Mouse (Mus musculus) MEL (cell line): Measurements from ENCODE around the gene Pde4dip. TPM values are rescaled to one million over a fixed set of nuclear protein-coding genes. Genes with fewer than 3 reads are reported as not detected.

ENCODE experiments used
- DNase-seq: peaks from one replicate; pipeline ENCODE4 v3.0.0; 2011; ENCODE audit warnings: low read depth, low spot score
- H3K27ac ChIP-seq: 2 replicates; pipeline ENCODE4 v1.5.1; 2012; ENCODE audit warnings: low read depth, mild to moderate bottlenecking, control low read depth, low read length, moderate library complexity; ENCODE audit not compliant: control insufficient read depth
- H3K27me3 ChIP-seq, 2 experiments: fragments of 150-350 bp in 1 of 2; sonication (generic) in 1 of 2; 2 replicates each; pipeline ENCODE4 v1.6.1; 2012; ENCODE audit warnings: low read length in 2 of 2, mild to moderate bottlenecking in 2 of 2, improper control_type of control experiment in 1 of 2, moderate library complexity in 1 of 2; ENCODE audit not compliant: insufficient read depth in 2 of 2, control insufficient read depth in 1 of 2
- H3K36me3 ChIP-seq, 2 experiments: 2 replicates each; pipeline ENCODE4 v1.6.1; 2012 to 2014; ENCODE audit warnings: low read length in 2 of 2, improper control_type of control experiment in 1 of 2, inconsistent platforms in 1 of 2, mild to moderate bottlenecking in 1 of 2; ENCODE audit not compliant: insufficient read depth in 2 of 2, control insufficient read depth in 1 of 2
- H3K4me1 ChIP-seq, 2 experiments: fragments of 150-350 bp in 1 of 2; sonication (generic) in 1 of 2; 2 replicates each; pipeline ENCODE4 v1.6.1; 2012; ENCODE audit warnings: low read length in 2 of 2, improper control_type of control experiment in 1 of 2, mild to moderate bottlenecking in 1 of 2; ENCODE audit not compliant: insufficient read depth in 2 of 2, control insufficient read depth in 1 of 2
- H3K4me3 ChIP-seq, 2 experiments: fragments of 150-350 bp in 1 of 2; sonication (generic) in 1 of 2; 2 replicates each; pipeline ENCODE4 v1.5.1; 2012; ENCODE audit warnings: low read depth in 2 of 2, low read length in 2 of 2, mild to moderate bottlenecking in 2 of 2, moderate library complexity in 2 of 2, control low read depth in 1 of 2, improper control_type of control experiment in 1 of 2; ENCODE audit not compliant: control insufficient read depth in 1 of 2, insufficient read depth in 1 of 2
- H3K79me2 ChIP-seq: 2 replicates; pipeline ENCODE4 v1.6.1; 2012; ENCODE audit warnings: mild to moderate bottlenecking, low read length, moderate library complexity; ENCODE audit not compliant: control insufficient read depth, poor library complexity, insufficient read depth
- H3K9ac ChIP-seq: 2 replicates; pipeline ENCODE4 v1.6.1; 2012; ENCODE audit warnings: low read depth, mild to moderate bottlenecking, control low read depth, low read length, moderate library complexity; ENCODE audit not compliant: control insufficient read depth, poor library complexity, severe bottlenecking
- H3K9me3 ChIP-seq: fragments of 150-350 bp; sonication (generic); replicated peaks from 2 replicates; pipeline ENCODE4 v1.6.1; 2012; ENCODE audit warnings: mild to moderate bottlenecking, low read length, improper control_type of control experiment, moderate library complexity; ENCODE audit not compliant: insufficient read depth
- BHLHE40 ChIP-seq: IDR thresholded peaks from 2 replicates; pipeline ENCODE4 v1.6.1; 2012; ENCODE audit warnings: low read depth, mild to moderate bottlenecking, inconsistent platforms, low read length, improper control_type of control experiment, borderline replicate concordance
- CHD1 ChIP-seq: IDR thresholded peaks from 2 replicates; pipeline ENCODE4 v1.6.1; 2012; ENCODE audit warnings: low read depth, mild to moderate bottlenecking, inconsistent platforms, low read length, improper control_type of control experiment
- CHD2 ChIP-seq: IDR thresholded peaks from 2 replicates; pipeline ENCODE4 v1.6.1; 2011; ENCODE audit warnings: low read length, improper control_type of control experiment
- CTCF ChIP-seq, 3 experiments: IDR thresholded peaks in 2 of 3; conservative IDR thresholded peaks in 1 of 3; 2 replicates each; pipeline ENCODE4 v1.5.1; 2011 to 2012; ENCODE audit warnings: low read length in 3 of 3, low read depth in 2 of 3, mild to moderate bottlenecking in 2 of 3, improper control_type of control experiment in 1 of 3, inconsistent platforms in 1 of 3, mixed read lengths in 1 of 3, moderate library complexity in 1 of 3; ENCODE audit not compliant: control insufficient read depth in 1 of 3, insufficient read depth in 1 of 3, poor library complexity in 1 of 3, severe bottlenecking in 1 of 3
- E2F4 ChIP-seq: IDR thresholded peaks from 2 replicates; pipeline ENCODE4 v1.6.1; 2011; ENCODE audit warnings: low read depth, low read length, improper control_type of control experiment, borderline replicate concordance
- ELF1 ChIP-seq: IDR thresholded peaks from 2 replicates; pipeline ENCODE4 v1.6.1; 2014; ENCODE audit warnings: low read depth, mild to moderate bottlenecking, inconsistent platforms, low read length, improper control_type of control experiment, moderate library complexity
- EP300 ChIP-seq, 2 experiments: IDR thresholded peaks; 2 replicates each; pipeline ENCODE4 v1.6.1; 2011; ENCODE audit warnings: improper control_type of control experiment in 2 of 2, low read length in 2 of 2, low read depth in 1 of 2, mild to moderate bottlenecking in 1 of 2
- ETS1 ChIP-seq: IDR thresholded peaks from 2 replicates; pipeline ENCODE4 v1.6.1; 2012; ENCODE audit warnings: low read depth, mild to moderate bottlenecking, inconsistent platforms, low read length, improper control_type of control experiment, moderate library complexity
- GABPA ChIP-seq: IDR thresholded peaks from 2 replicates; pipeline ENCODE4 v1.6.1; 2012; ENCODE audit warnings: low read depth, mild to moderate bottlenecking, inconsistent platforms, low read length, improper control_type of control experiment, moderate library complexity
- GATA1 ChIP-seq: IDR thresholded peaks from 2 replicates; pipeline ENCODE4 v1.6.1; 2011; ENCODE audit warnings: low read depth, low read length, improper control_type of control experiment
- HCFC1 ChIP-seq: IDR thresholded peaks from 2 replicates; pipeline ENCODE4 v1.6.1; 2012; ENCODE audit warnings: low read depth, mild to moderate bottlenecking, inconsistent platforms, low read length, improper control_type of control experiment, moderate library complexity
- JUND ChIP-seq: IDR thresholded peaks from 2 replicates; pipeline ENCODE4 v1.6.1; 2011; ENCODE audit warnings: low read depth, mild to moderate bottlenecking, improper control_type of control experiment, low read length
- KAT2A ChIP-seq: conservative IDR thresholded peaks from 2 replicates; pipeline ENCODE4 v1.6.1; 2012; ENCODE audit warnings: low read depth, low read length, improper control_type of control experiment, inconsistent platforms
- MAFK ChIP-seq: IDR thresholded peaks from 2 replicates; pipeline ENCODE4 v1.6.1; 2011; ENCODE audit warnings: low read depth, mild to moderate bottlenecking, low read length, improper control_type of control experiment, borderline replicate concordance
- MAZ ChIP-seq: IDR thresholded peaks from 2 replicates; pipeline ENCODE4 v1.6.1; 2012; ENCODE audit warnings: low read depth, mild to moderate bottlenecking, inconsistent platforms, low read length, improper control_type of control experiment
- MXI1 ChIP-seq: IDR thresholded peaks from 2 replicates; pipeline ENCODE4 v1.6.1; 2011; ENCODE audit warnings: mild to moderate bottlenecking, low read depth, low read length, improper control_type of control experiment
- MYB ChIP-seq: IDR thresholded peaks from 2 replicates; pipeline ENCODE4 v1.6.1; 2011; ENCODE audit warnings: mild to moderate bottlenecking, low read depth, low read length, improper control_type of control experiment
- NRF1 ChIP-seq: IDR thresholded peaks from 2 replicates; pipeline ENCODE4 v1.6.1; 2014; ENCODE audit warnings: low read depth, mild to moderate bottlenecking, inconsistent platforms, low read length, improper control_type of control experiment, moderate library complexity; ENCODE audit not compliant: poor library complexity, insufficient read depth, severe bottlenecking
- POLR2A ChIP-seq, 2 experiments: IDR thresholded peaks; 2 replicates each; pipeline ENCODE4 v1.6.1; 2011 to 2012; ENCODE audit warnings: low read length in 2 of 2, mild to moderate bottlenecking in 2 of 2, control low read depth in 1 of 2, improper control_type of control experiment in 1 of 2, low read depth in 1 of 2, moderate library complexity in 1 of 2; ENCODE audit not compliant: control insufficient read depth in 1 of 2, insufficient read depth in 1 of 2, poor library complexity in 1 of 2
- POLR2AphosphoS2 ChIP-seq: IDR thresholded peaks from 2 replicates; pipeline ENCODE4 v1.6.1; 2011; ENCODE audit warnings: low read length, improper control_type of control experiment
- RAD21 ChIP-seq: IDR thresholded peaks from 2 replicates; pipeline ENCODE4 v1.6.1; 2011; ENCODE audit warnings: mild to moderate bottlenecking, low read depth, low read length, improper control_type of control experiment
- RCOR1 ChIP-seq: IDR thresholded peaks from 2 replicates; pipeline ENCODE4 v1.6.1; 2012; ENCODE audit warnings: low read depth, mild to moderate bottlenecking, inconsistent platforms, low read length, improper control_type of control experiment
- SIN3A ChIP-seq: IDR thresholded peaks from 2 replicates; pipeline ENCODE4 v1.6.1; 2012; ENCODE audit warnings: low read length, improper control_type of control experiment, inconsistent platforms
- SMC3 ChIP-seq: IDR thresholded peaks from 2 replicates; pipeline ENCODE4 v1.6.1; 2011; ENCODE audit warnings: low read depth, low read length, improper control_type of control experiment
- TAL1 ChIP-seq: IDR thresholded peaks from 2 replicates; pipeline ENCODE4 v1.6.1; 2012; ENCODE audit warnings: mild to moderate bottlenecking, inconsistent platforms, low read length, moderate library complexity, mixed read lengths
- TBP ChIP-seq: IDR thresholded peaks from 2 replicates; pipeline ENCODE4 v1.8.0; 2011; ENCODE audit warnings: low read depth, low read length, improper control_type of control experiment
- TCF12 ChIP-seq: IDR thresholded peaks from 2 replicates; pipeline ENCODE4 v1.6.1; 2014; ENCODE audit warnings: low read depth, mild to moderate bottlenecking, inconsistent platforms, low read length, improper control_type of control experiment, moderate library complexity
- UBTF ChIP-seq: IDR thresholded peaks from 2 replicates; pipeline ENCODE4 v1.6.1; 2012; ENCODE audit warnings: low read depth, mild to moderate bottlenecking, inconsistent platforms, low read length, improper control_type of control experiment, moderate library complexity, borderline replicate concordance; ENCODE audit not compliant: insufficient read depth
- USF1 ChIP-seq: IDR thresholded peaks from 2 replicates; pipeline ENCODE4 v1.6.1; 2014; ENCODE audit warnings: low read depth, mild to moderate bottlenecking, inconsistent platforms, low read length, improper control_type of control experiment, moderate library complexity
- USF2 ChIP-seq, 2 experiments: IDR thresholded peaks; 2 replicates each; pipeline ENCODE4 v1.6.1; 2011 to 2012; ENCODE audit warnings: improper control_type of control experiment in 2 of 2, low read length in 2 of 2, borderline replicate concordance in 1 of 2, inconsistent platforms in 1 of 2, low read depth in 1 of 2, mild to moderate bottlenecking in 1 of 2; ENCODE audit not compliant: insufficient read depth in 1 of 2
- ZC3H11A ChIP-seq: IDR thresholded peaks from 2 replicates; pipeline ENCODE4 v1.6.1; 2012; ENCODE audit warnings: low read depth, mild to moderate bottlenecking, inconsistent platforms, low read length, improper control_type of control experiment
- ZKSCAN1 ChIP-seq: IDR thresholded peaks from 2 replicates; pipeline ENCODE4 v1.6.1; 2012; ENCODE audit warnings: low read depth, mild to moderate bottlenecking, inconsistent platforms, low read length, improper control_type of control experiment, moderate library complexity
- ZMIZ1 ChIP-seq: IDR thresholded peaks from 2 replicates; pipeline ENCODE4 v1.6.1; 2012; ENCODE audit warnings: low read depth, mild to moderate bottlenecking, inconsistent platforms, low read length, improper control_type of control experiment, moderate library complexity
- polyA plus RNA-seq, 2 experiments: library from polyadenylated mRNA; stranded (reverse) in 1 of 2; unstranded in 1 of 2; fragments of >175 nt in 1 of 2; fragments of >200 nt in 1 of 2; gene quantifications; 2 replicates each; pipeline versions ENCODE4 v1.2.1 to v1.2.4; 2012; ENCODE audit warnings: low replicate concordance in 2 of 2, low read depth in 1 of 2; ENCODE audit not compliant: insufficient read length in 2 of 2, insufficient read depth in 1 of 2, missing spikeins in 1 of 2
- total RNA-seq: library from RNA; depleted of rRNA; stranded (reverse); fragments of 300-350 nt; gene quantifications from 2 replicates; pipeline ENCODE4 v1.2.3, GENCODE M21; 2012

The Pde4dip gene
- total and polyA plus RNA-seq, 3 experiments, result 47.6 to 52.4 TPM; not detected in 1

GRCm38 (mm10) chr3:97928968-97929858, 40.7 kb upstream of the Pde4dip start (continued):
- TF ChIP-seq ELF1 (peak; percentile 49), BHLHE40 (peak; percentile 65), E2F4 (0 out of 2 replicates have a peak, but pooled peaks have one; percentile 40)

GRCm38 (mm10) chr3:97927322-97927721, 38.8 kb upstream of the Pde4dip start:
- H3K9me3 ChIP-seq, result no peaks in the 10 kb centered on the region
- H3K36me3 ChIP-seq, result peaks cover 2 to 23% of the 10 kb centered on the region in 2 experiments; a peak in 3 of 4 replicates
- peak; percentile 68 for DNase-seq
- H3K4me3 ChIP-seq, result no peak overlapping the region
- H3K79me2 ChIP-seq, result no peaks in the 10 kb centered on the region; the same call in 1 of the 2 replicates
- no peaks in the 10 kb centered on the region for H3K27me3 ChIP-seq
- H3K9ac ChIP-seq, result peak overlapping the region; percentile 26; the same call in 1 of the 2 replicates
- peaks cover 13 to 23% of the 10 kb centered on the region in 2 experiments for H3K4me1 ChIP-seq
- peak overlapping the region; percentile 55 for H3K27ac ChIP-seq
- TF ChIP-seq GATA1 (peak; percentile 67), MAFK (no peak), ZMIZ1 (no peak), CHD2 (no peak), RCOR1 (no peak), MYB (no peak), CTCF (IDR thresholded peaks at IDR 0.05 in 2 of 3, conservative IDR thresholded peaks at IDR 0.05 in 1 of 3; ENCODE audit: control insufficient read depth in 1 of 3, insufficient read depth in 1 of 3, low read depth in 2 of 3, low read length in 3 of 3, poor library complexity in 1 of 3, severe bottlenecking in 1 of 3) (no peak), ZKSCAN1 (no peak), BHLHE40 (0 out of 2 replicates have a peak, but pooled peaks have one; percentile 18), RAD21 (no peak), EP300 (IDR thresholded peaks at IDR 0.05; ENCODE audit: low read depth in 1 of 2, low read length in 2 of 2) (no peak), UBTF (no peak), GABPA (no peak), SIN3A (peak; percentile 48), TAL1 (no peak), ETS1 (peak; percentile 33; the same call in 1 of the 2 replicates), HCFC1 (no peak), ZC3H11A (no peak), TBP (no peak), NRF1 (no peak), KAT2A (no peak), SMC3 (no peak), ELF1 (no peak), TCF12 (no peak), USF2 (IDR thresholded peaks at IDR 0.05; ENCODE audit: borderline replicate concordance in 1 of 2, insufficient read depth in 1 of 2, low read depth in 1 of 2, low read length in 2 of 2) (no peak), POLR2A (IDR thresholded peaks at IDR 0.05; ENCODE audit: control insufficient read depth in 1 of 2, insufficient read depth in 1 of 2, low read depth in 1 of 2, low read length in 2 of 2, poor library complexity in 1 of 2) (no peak), CHD1 (no peak), MXI1 (peak; percentile 84), MAZ (no peak), JUND (no peak), POLR2AphosphoS2 (no peak), USF1 (no peak)
